Mouse (Mus musculus) neural tube, embryonic 12.5 days (tissue): ENCODE data around the gene Aloxe3. TPM values are rescaled to one million over a fixed set of nuclear protein-coding genes. Genes with fewer than 3 reads are reported as not detected.
A peak's percentile ranks its signal among the peaks of the same experiment; 100 is the strongest.

Source experiments
- ATAC-seq: fragments of 200-750 bp; cut with Nextera tagmentation; 2 replicates; pipeline ENCODE4 v1.8.0; 2017; ENCODE audit warnings: low read depth, mild to moderate bottlenecking, moderate TSS enrichment, moderate library complexity; ENCODE audit not compliant: low FRiP score
- H3K27ac ChIP-seq: fragments of 300-500 bp; sonication (generic); 2 replicates; pipeline ENCODE4 v1.5.1; 2016
- H3K27me3 ChIP-seq: fragments of 300-500 bp; sonication (generic); replicated peaks from 2 replicates; pipeline ENCODE4 v1.6.1; 2016; ENCODE audit warnings: mild to moderate bottlenecking
- H3K36me3 ChIP-seq: fragments of 300-500 bp; sonication (generic); 2 replicates; pipeline ENCODE4 v1.6.1; 2016; ENCODE audit warnings: mild to moderate bottlenecking
- H3K4me1 ChIP-seq: fragments of 300-500 bp; sonication (generic); 2 replicates; pipeline ENCODE4 v1.6.1; 2016
- H3K4me2 ChIP-seq: fragments of 300-500 bp; sonication (generic); replicated peaks from 2 replicates; pipeline ENCODE4 v1.6.1; 2016; ENCODE audit warnings: mild to moderate bottlenecking
- H3K4me3 ChIP-seq: fragments of 300-500 bp; sonication (generic); 2 replicates; pipeline ENCODE4 v1.5.1; 2016
- H3K9ac ChIP-seq: fragments of 300-500 bp; sonication (generic); 2 replicates; pipeline ENCODE4 v1.6.1; 2016; ENCODE audit warnings: mild to moderate bottlenecking
- H3K9me3 ChIP-seq: fragments of 300-500 bp; sonication (generic); 2 replicates; pipeline ENCODE4 v1.6.1; 2016; ENCODE audit warnings: mild to moderate bottlenecking
- WGBS: fragments of 180-500 bp; shearing (Covaris S2); methylation state at CpG from one replicate; pipeline ENCODE4 v1.1.7; 2016; 5-methylcytosine and 5-hydroxymethylcytosine counted together
- polyA plus RNA-seq: library from polyadenylated mRNA; unstranded; fragments of >200 nt; fragmentation: Nextera tagmentation; extraction: Ambion mirVana; gene quantifications from 2 replicates; pipeline ENCODE4 v1.2.1, GENCODE M21; 2016

Gene Aloxe3
- polyA plus RNA-seq, 1 experiment from 2014 or later, result not detected

- WGBS, result 31% methylated on average over 8 of the region's 8 CpGs
- H3K4me3 ChIP-seq, result peak overlapping the region; percentile 39
- 0 out of 2 replicates have a peak, but pooled peaks have one; percentile 21 for ATAC-seq
- no peaks in the 10 kb centered on the region for H3K9me3 ChIP-seq
- H3K4me1 ChIP-seq, result peaks cover 8% of the 10 kb centered on the region
- H3K27ac ChIP-seq, result no peak overlapping the region
- no peak overlapping the region for H3K9ac ChIP-seq
- peaks cover 7% of the 10 kb centered on the region; the same call in 1 of the 2 replicates for H3K27me3 ChIP-seq
- peak overlapping the region; percentile 73 for H3K4me2 ChIP-seq
- no peaks in the 10 kb centered on the region for H3K36me3 ChIP-seq
Observed at GRCm38 (mm10) chr11:69134622-69134968, 8.9 kb downstream of the Aloxe3 start.

- ATAC-seq, result no peak
- no peak overlapping the region for H3K4me3 ChIP-seq
- peaks cover 7% of the 10 kb centered on the region; the same call in 1 of the 2 replicates for H3K27me3 ChIP-seq
- WGBS, result 90% methylated on average over 6 of the region's 6 CpGs
- H3K27ac ChIP-seq, result no peak overlapping the region
- H3K4me1 ChIP-seq, result peaks cover 8% of the 10 kb centered on the region
- no peaks in the 10 kb centered on the region for H3K36me3 ChIP-seq
- H3K9me3 ChIP-seq, result no peaks in the 10 kb centered on the region
- H3K4me2 ChIP-seq, result no peak overlapping the region
- no peak overlapping the region for H3K9ac ChIP-seq
Observed at GRCm38 (mm10) chr11:69135361-69135760, 9.7 kb downstream of the Aloxe3 start.

- Histone ChIP-seq H3K36me3 (no peaks in the 10 kb centered on the region), H3K4me1 (0 out of 2 replicates have a peak, but pooled peaks cover 4% of the 10 kb centered on the region), H3K4me2 (no peak overlapping the region), H3K27me3 (0 out of 2 replicates have a peak, but pooled peaks cover 5% of the 10 kb centered on the region), H3K27ac (no peak overlapping the region), H3K9me3 (no peaks in the 10 kb centered on the region), H3K4me3 (no peak overlapping the region), H3K9ac (no peak overlapping the region)
- 82% methylated on average over 7 of the region's 7 CpGs for WGBS
- no peak for ATAC-seq
Observed at GRCm38 (mm10) chr11:69147546-69147945, 21.9 kb downstream of the Aloxe3 start.

GRCm38 (mm10) chr11:69148451-69148960 lies 22.8 kb downstream of the Aloxe3 start:
- Histone ChIP-seq H3K4me1 (0 out of 2 replicates have a peak, but pooled peaks cover 4% of the 10 kb centered on the region), H3K27me3 (0 out of 2 replicates have a peak, but pooled peaks cover 5% of the 10 kb centered on the region), H3K36me3 (no peaks in the 10 kb centered on the region), H3K9me3 (no peaks in the 10 kb centered on the region), H3K27ac (no peak overlapping the region), H3K4me3 (no peak overlapping the region), H3K4me2 (no peak overlapping the region), H3K9ac (no peak overlapping the region)
- 92% methylated on average over 5 of the region's 5 CpGs for WGBS
- ATAC-seq, result no peak

GRCm38 (mm10) chr11:69149728-69150127 lies 24.0 kb downstream of the Aloxe3 start:
- H3K4me1 ChIP-seq, result 0 out of 2 replicates have a peak, but pooled peaks cover 4% of the 10 kb centered on the region
- no peaks in the 10 kb centered on the region for H3K36me3 ChIP-seq
- no peak overlapping the region for H3K4me3 ChIP-seq
- H3K27me3 ChIP-seq, result 0 out of 2 replicates have a peak, but pooled peaks cover 5% of the 10 kb centered on the region
- no peak overlapping the region for H3K9ac ChIP-seq
- H3K9me3 ChIP-seq, result no peaks in the 10 kb centered on the region
- 80% methylated on average over 6 of the region's 6 CpGs for whole genome bisulfite sequencing
- H3K4me2 ChIP-seq, result no peak overlapping the region
- ATAC-seq, result no peak
- H3K27ac ChIP-seq, result no peak overlapping the region

- no peaks in the 10 kb centered on the region for H3K36me3 ChIP-seq
- H3K4me2 ChIP-seq, result peak overlapping the region; percentile 36
- no peak overlapping the region for H3K27ac ChIP-seq
- H3K4me1 ChIP-seq, result 0 out of 2 replicates have a peak, but pooled peaks cover 4% of the 10 kb centered on the region
- H3K9me3 ChIP-seq, result no peaks in the 10 kb centered on the region
- WGBS, result 12% methylated on average over 7 of the region's 7 CpGs
- peak overlapping the region; percentile 5; the same call in 1 of the 2 replicates for H3K4me3 ChIP-seq
- H3K9ac ChIP-seq, result 0 out of 2 replicates have a peak overlapping the region, but pooled peaks have one; percentile 26
- no peak for ATAC-seq
- H3K27me3 ChIP-seq, result 0 out of 2 replicates have a peak, but pooled peaks cover 7% of the 10 kb centered on the region
Observed at GRCm38 (mm10) chr11:69150444-69150843, 24.7 kb downstream of the Aloxe3 start.

GRCm38 (mm10) chr11:69151004-69151403 lies 25.3 kb downstream of the Aloxe3 start:
- 0 out of 2 replicates have a peak, but pooled peaks cover 9% of the 10 kb centered on the region for H3K27me3 ChIP-seq
- no peak overlapping the region for H3K9ac ChIP-seq
- 66% methylated on average over 6 of the region's 6 CpGs for WGBS
- no peak overlapping the region for H3K27ac ChIP-seq
- no peak overlapping the region for H3K4me3 ChIP-seq
- no peaks in the 10 kb centered on the region for H3K9me3 ChIP-seq
- H3K4me1 ChIP-seq, result 0 out of 2 replicates have a peak, but pooled peaks cover 4% of the 10 kb centered on the region
- H3K4me2 ChIP-seq, result peak overlapping the region; percentile 36
- H3K36me3 ChIP-seq, result no peaks in the 10 kb centered on the region
- ATAC-seq, result no peak

GRCm38 (mm10) chr11:69153831-69154230 lies 28.1 kb downstream of the Aloxe3 start:
- Histone ChIP-seq H3K9me3 (no peaks in the 10 kb centered on the region), H3K27me3 (peaks cover 26% of the 10 kb centered on the region), H3K36me3 (no peaks in the 10 kb centered on the region), H3K4me2 (no peak overlapping the region), H3K27ac (no peak overlapping the region), H3K4me3 (no peak overlapping the region), H3K9ac (no peak overlapping the region), H3K4me1 (peaks cover 11% of the 10 kb centered on the region)
- WGBS, result 86% methylated on average over 8 of the region's 8 CpGs
- no peak for ATAC-seq

GRCm38 (mm10) chr11:69155351-69155750 lies 29.7 kb downstream of the Aloxe3 start:
- ATAC-seq, result no peak
- 57% methylated on average over 1 of the region's 1 CpGs for WGBS
- no peaks in the 10 kb centered on the region for H3K36me3 ChIP-seq
- H3K9ac ChIP-seq, result no peak overlapping the region
- peaks cover 11% of the 10 kb centered on the region for H3K4me1 ChIP-seq
- H3K27me3 ChIP-seq, result peaks cover 26% of the 10 kb centered on the region
- no peaks in the 10 kb centered on the region for H3K9me3 ChIP-seq
- no peak overlapping the region for H3K4me3 ChIP-seq
- no peak overlapping the region for H3K27ac ChIP-seq
- H3K4me2 ChIP-seq, result no peak overlapping the region

- Histone ChIP-seq H3K9me3 (no peaks in the 10 kb centered on the region), H3K4me2 (peak within 1 kb of the TSS; percentile 54), H3K4me1 (peaks cover 8% of the 10 kb centered on the region), H3K36me3 (no peaks in the 10 kb centered on the region), H3K27me3 (peaks cover 21% of the 10 kb centered on the region), H3K27ac (no peak within 1 kb of the TSS), H3K4me3 (peak within 1 kb of the TSS; percentile 17; the same call in 1 of the 2 replicates), H3K9ac (0 out of 2 replicates have a peak within 1 kb of the TSS, but pooled peaks have one; percentile 33)
- WGBS, result 5% methylated on average over 18 of the region's 18 CpGs
- ATAC-seq, result peak; percentile 56; the same call in 1 of the 2 replicates
Observed at GRCm38 (mm10) chr11:69156800-69157199, 31.1 kb downstream of the Aloxe3 start, which contains the start of gene Alox12b. Gene Alox12b (plus strand): TSS chr11:69156989.

- no peak for ATAC-seq
- Histone ChIP-seq H3K4me2 (no peak overlapping the region), H3K36me3 (no peaks in the 10 kb centered on the region), H3K9me3 (no peaks in the 10 kb centered on the region), H3K27me3 (peaks cover 4% of the 10 kb centered on the region; the same call in 1 of the 2 replicates), H3K4me1 (no peaks in the 10 kb centered on the region), H3K9ac (no peak overlapping the region), H3K27ac (no peak overlapping the region), H3K4me3 (no peak overlapping the region)
- 93% methylated on average over 12 of the region's 12 CpGs for WGBS
Observed at GRCm38 (mm10) chr11:69169313-69169712, 43.6 kb downstream of the Aloxe3 start.

GRCm38 (mm10) chr11:69171626-69172025 lies 45.9 kb downstream of the Aloxe3 start:
- Histone ChIP-seq H3K4me1 (no peaks in the 10 kb centered on the region), H3K9me3 (no peaks in the 10 kb centered on the region), H3K9ac (no peak overlapping the region), H3K27me3 (peaks cover 4% of the 10 kb centered on the region; the same call in 1 of the 2 replicates), H3K36me3 (no peaks in the 10 kb centered on the region), H3K4me2 (no peak overlapping the region), H3K4me3 (no peak overlapping the region), H3K27ac (no peak overlapping the region)
- WGBS, result 33% methylated on average over 7 of the region's 7 CpGs
- no peak for ATAC-seq
